Mouse (Mus musculus): ENCODE results near the gene Qprt. TPM values are rescaled to one million over a fixed set of nuclear protein-coding genes. Genes with fewer than 3 reads are reported as not detected.
"Not testable (repeated sequence)": the region's sequence is repeated elsewhere in the genome, so short reads cannot be mapped to it uniquely, and the experiment has no call there.

Qprt gene
- polyA plus RNA-seq, 1 experiment from 2014 or later, result 0.91 TPM

DNA sequence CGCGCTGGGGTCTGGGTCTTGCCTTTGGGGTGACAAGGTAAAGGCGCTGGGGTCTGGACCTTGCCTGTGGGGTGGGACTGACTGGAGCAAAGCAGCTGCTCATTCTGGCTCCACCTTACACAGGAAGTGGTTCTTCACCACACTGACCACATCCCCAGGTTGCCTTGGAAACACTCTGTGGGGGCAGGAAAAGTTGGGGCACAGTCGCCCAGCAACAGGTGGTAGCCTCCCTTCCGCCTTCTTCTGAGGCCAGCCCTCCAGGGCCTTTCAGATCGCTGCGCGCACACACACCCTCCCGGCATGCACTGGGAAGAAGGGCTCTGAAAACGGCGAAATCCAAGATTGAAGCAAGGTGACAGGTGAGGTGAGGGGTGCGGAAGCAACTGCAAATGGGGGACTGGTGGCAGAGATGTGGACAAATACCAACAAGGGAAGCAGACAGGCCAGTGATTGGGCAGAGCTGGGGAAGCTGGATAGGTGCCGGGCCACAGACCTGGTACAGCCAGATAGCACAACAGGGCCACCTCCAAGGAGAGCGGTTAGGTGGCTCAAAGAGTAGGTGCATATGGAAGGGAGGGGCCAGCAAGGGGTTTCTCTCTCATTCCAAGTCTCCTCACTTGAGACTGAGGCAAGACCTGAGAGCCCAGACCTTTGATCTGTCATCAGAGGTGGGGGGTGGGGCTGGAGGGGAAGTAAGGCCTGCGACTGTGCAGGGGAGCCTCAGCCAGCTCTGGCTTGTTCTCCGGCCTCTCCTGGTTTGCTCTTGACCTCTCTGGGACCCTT is 30.7 kb downstream of the Qprt start, which contains the start of gene AI467606:
Gene AI467606, plus strand, starts transcription at position 246 of the 783 bp plus-strand sequence.
- Histone ChIP-seq H3K36me3 (ENCODE audit: control insufficient read depth, insufficient read depth, low read length) (no peaks in the 10 kb centered on the region), H3K27me3 (replicated peaks; ENCODE audit: control insufficient read depth, insufficient read depth, low read length) (no peaks in the 10 kb centered on the region), H3K4me2 (ENCODE audit: low read length) (no peak within 1 kb of the TSS), H3K27ac (ENCODE audit: low read depth, low read length) (no peak within 1 kb of the TSS), H3K9ac (ENCODE audit: low read length) (no peak within 1 kb of the TSS), H3K9me3 (replicated peaks; ENCODE audit: control insufficient read depth, low read length) (no peaks in the 10 kb centered on the region), H3K4me1 (ENCODE audit: control insufficient read depth, insufficient read depth, low read length) (no peaks in the 10 kb centered on the region), H3K4me3 (ENCODE audit: low read depth, low read length) (no peak within 1 kb of the TSS)
- 76% methylated on average over 16 of the region's 16 CpGs for WGBS
- no peak for DNase-seq (ENCODE audit: low spot score)
- ATAC-seq, result no peak

- Histone ChIP-seq H3K27ac (ENCODE audit: low read depth, low read length) (no peak overlapping the region), H3K9me3 (replicated peaks; ENCODE audit: control insufficient read depth, low read length) (no peaks in the 10 kb centered on the region), H3K4me1 (ENCODE audit: control insufficient read depth, insufficient read depth, low read length) (no peaks in the 10 kb centered on the region), H3K4me3 (ENCODE audit: low read depth, low read length) (no peak overlapping the region), H3K36me3 (ENCODE audit: control insufficient read depth, insufficient read depth, low read length) (no peaks in the 10 kb centered on the region), H3K4me2 (ENCODE audit: low read length) (no peak overlapping the region), H3K27me3 (replicated peaks; ENCODE audit: control insufficient read depth, insufficient read depth, low read length) (no peaks in the 10 kb centered on the region), H3K9ac (ENCODE audit: low read length) (no peak overlapping the region)
- no peak for ATAC-seq
- WGBS, result 89% methylated on average over 20 of the region's 20 CpGs
- no peak for DNase-seq (ENCODE audit: low spot score)
Measured at GRCm38 (mm10) chr7:127090154-127091113, 31.6 kb downstream of the Qprt start.

- Histone ChIP-seq H3K27me3 (replicated peaks; ENCODE audit: control insufficient read depth, insufficient read depth, low read length) (no peaks in the 10 kb centered on the region), H3K9me3 (replicated peaks; ENCODE audit: control insufficient read depth, low read length) (no peaks in the 10 kb centered on the region), H3K4me1 (ENCODE audit: control insufficient read depth, insufficient read depth, low read length) (no peaks in the 10 kb centered on the region), H3K27ac (ENCODE audit: low read depth, low read length) (no peak overlapping the region), H3K4me3 (ENCODE audit: low read depth, low read length) (no peak overlapping the region), H3K9ac (ENCODE audit: low read length) (no peak overlapping the region), H3K4me2 (ENCODE audit: low read length) (peak overlapping the region; percentile 36), H3K36me3 (ENCODE audit: control insufficient read depth, insufficient read depth, low read length) (no peaks in the 10 kb centered on the region)
- no peak for ATAC-seq
- 20% methylated on average over 27 of the region's 27 CpGs for WGBS
- no peak for DNase-seq (ENCODE audit: low spot score)
Measured at GRCm38 (mm10) chr7:127088901-127089845, 32.9 kb downstream of the Qprt start.

DNA sequence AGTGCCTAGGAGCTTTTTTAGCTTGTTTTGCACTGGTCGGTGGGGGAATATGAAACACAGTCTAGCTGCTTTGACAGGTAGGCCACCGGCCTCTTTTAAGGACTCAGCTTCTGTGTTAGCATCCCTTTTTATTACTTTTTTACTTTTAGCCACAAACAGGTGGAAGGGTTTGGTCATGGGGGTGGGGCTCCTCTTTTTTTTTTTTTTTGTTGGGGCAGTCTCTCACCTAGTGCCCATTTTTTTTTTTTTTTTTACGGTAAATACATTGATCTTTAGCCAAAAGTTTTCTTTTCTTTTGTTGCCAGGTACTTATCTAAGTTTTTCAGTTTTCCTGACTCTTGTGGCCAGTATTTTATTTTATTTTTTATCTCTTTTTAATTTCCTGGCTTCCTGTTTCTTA is 33.9 kb downstream of the Qprt start:
- H3K9me3 ChIP-seq (replicated peaks; ENCODE audit: control insufficient read depth, low read length), result no peaks in the 10 kb centered on the region
- no peak overlapping the region for H3K9ac ChIP-seq (ENCODE audit: low read length)
- no peaks in the 10 kb centered on the region for H3K27me3 ChIP-seq (replicated peaks; ENCODE audit: control insufficient read depth, insufficient read depth, low read length)
- ATAC-seq (no peak), DNase-seq (ENCODE audit: low spot score) (no peak)
- H3K36me3 ChIP-seq (ENCODE audit: control insufficient read depth, insufficient read depth, low read length), result no peaks in the 10 kb centered on the region
- WGBS, result 90% methylated on average over 3 of the region's 3 CpGs
- no peak overlapping the region for H3K4me3 ChIP-seq (ENCODE audit: low read depth, low read length)
- no peak overlapping the region for H3K27ac ChIP-seq (ENCODE audit: low read depth, low read length)
- H3K4me1 ChIP-seq (ENCODE audit: control insufficient read depth, insufficient read depth, low read length), result no peaks in the 10 kb centered on the region
- no peak overlapping the region for H3K4me2 ChIP-seq (ENCODE audit: low read length)

GRCm38 (mm10) chr7:127087278-127088010 is 34.6 kb downstream of the Qprt start, which contains the start of gene Zg16:
Zg16 (minus strand) TSS chr7:127087328.
- not testable (repeated sequence) for H3K4me2 ChIP-seq (ENCODE audit: low read length); H3K27me3 ChIP-seq (replicated peaks; ENCODE audit: control insufficient read depth, insufficient read depth, low read length)

DNA sequence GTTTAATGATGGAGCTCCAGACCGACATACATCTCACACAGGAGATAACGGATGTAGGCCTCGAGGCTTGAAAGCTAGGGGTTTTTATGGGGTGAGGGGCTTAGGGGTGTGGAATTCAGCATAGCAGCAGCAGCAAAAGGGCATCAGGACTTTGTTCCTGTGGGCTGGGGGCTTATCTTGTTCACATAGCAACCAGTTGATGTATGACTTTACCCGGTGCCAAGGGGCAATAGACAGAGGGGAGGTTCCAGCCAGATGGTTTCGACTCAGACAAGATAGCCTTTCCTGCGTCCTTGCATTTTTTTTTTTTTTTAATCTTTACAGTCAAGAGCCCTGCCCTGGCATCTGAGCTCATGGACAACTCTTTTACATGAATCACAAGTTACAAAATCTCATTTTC is 36.3 kb downstream of the Qprt start:
- not testable (repeated sequence) for H3K9me3 ChIP-seq (replicated peaks; ENCODE audit: control insufficient read depth, low read length); H3K36me3 ChIP-seq (ENCODE audit: control insufficient read depth, insufficient read depth, low read length); H3K4me2 ChIP-seq (ENCODE audit: low read length); ATAC-seq; H3K27me3 ChIP-seq (replicated peaks; ENCODE audit: control insufficient read depth, insufficient read depth, low read length); H3K4me1 ChIP-seq (ENCODE audit: control insufficient read depth, insufficient read depth, low read length); H3K9ac ChIP-seq (ENCODE audit: low read length); H3K27ac ChIP-seq (ENCODE audit: low read depth, low read length); DNase-seq (ENCODE audit: low spot score); H3K4me3 ChIP-seq (ENCODE audit: low read depth, low read length)
- 80% methylated on average over 6 of the region's 6 CpGs for WGBS

More at GRCm38 (mm10) chr7:127087278-127088010, 34.6 kb downstream of the Qprt start, which contains the start of gene Zg16:
- H3K9ac ChIP-seq (ENCODE audit: low read length); H3K36me3 ChIP-seq (ENCODE audit: control insufficient read depth, insufficient read depth, low read length); H3K9me3 ChIP-seq (replicated peaks; ENCODE audit: control insufficient read depth, low read length); H3K4me1 ChIP-seq (ENCODE audit: control insufficient read depth, insufficient read depth, low read length); H3K4me3 ChIP-seq (ENCODE audit: low read depth, low read length); DNase-seq (ENCODE audit: low spot score); ATAC-seq; H3K27ac ChIP-seq (ENCODE audit: low read depth, low read length): not testable (repeated sequence)
- WGBS, result 81% methylated on average over 6 of the region's 6 CpGs

DNA sequence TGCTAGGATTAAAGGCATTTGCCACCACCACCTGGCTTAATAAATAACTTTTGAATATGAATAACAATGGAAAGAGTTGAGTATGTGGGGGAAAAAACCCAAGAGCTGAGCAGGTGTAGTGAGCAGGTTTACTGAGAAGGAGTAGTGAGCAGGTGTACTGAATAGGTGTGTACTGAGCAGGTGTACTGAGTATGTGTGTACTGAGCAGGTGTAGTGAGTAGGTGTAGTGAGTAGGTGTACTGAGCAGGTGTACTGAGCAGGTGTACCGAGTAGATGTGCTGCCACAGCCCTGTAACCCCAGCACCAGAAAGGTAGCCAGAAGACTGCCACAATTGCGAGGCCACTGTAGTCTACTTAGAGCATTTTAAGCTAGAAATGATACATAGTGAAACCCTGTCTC is 37.2 kb downstream of the Qprt start:
- no peaks in the 10 kb centered on the region for H3K36me3 ChIP-seq (ENCODE audit: control insufficient read depth, insufficient read depth, low read length)
- H3K27me3 ChIP-seq (replicated peaks; ENCODE audit: control insufficient read depth, insufficient read depth, low read length), result no peaks in the 10 kb centered on the region
- no peak overlapping the region for H3K4me3 ChIP-seq (ENCODE audit: low read depth, low read length)
- no peaks in the 10 kb centered on the region for H3K4me1 ChIP-seq (ENCODE audit: control insufficient read depth, insufficient read depth, low read length)
- no peak overlapping the region for H3K4me2 ChIP-seq (ENCODE audit: low read length)
- H3K9ac ChIP-seq (ENCODE audit: low read length), result no peak overlapping the region
- WGBS, result 78% methylated on average over 2 of the region's 2 CpGs
- ATAC-seq (no peak), DNase-seq (ENCODE audit: low spot score) (no peak)
- H3K27ac ChIP-seq (ENCODE audit: low read depth, low read length), result no peak overlapping the region
- no peaks in the 10 kb centered on the region for H3K9me3 ChIP-seq (replicated peaks; ENCODE audit: control insufficient read depth, low read length)

- Histone ChIP-seq H3K9ac (ENCODE audit: low read length) (no peak overlapping the region), H3K4me1 (ENCODE audit: control insufficient read depth, insufficient read depth, low read length) (no peaks in the 10 kb centered on the region), H3K27ac (ENCODE audit: low read depth, low read length) (no peak overlapping the region), H3K27me3 (replicated peaks; ENCODE audit: control insufficient read depth, insufficient read depth, low read length) (no peaks in the 10 kb centered on the region), H3K4me2 (ENCODE audit: low read length) (no peak overlapping the region), H3K4me3 (ENCODE audit: low read depth, low read length) (no peak overlapping the region), H3K36me3 (ENCODE audit: control insufficient read depth, insufficient read depth, low read length) (no peaks in the 10 kb centered on the region), H3K9me3 (replicated peaks; ENCODE audit: control insufficient read depth, low read length) (no peaks in the 10 kb centered on the region)
- 85% methylated on average over 4 of the region's 4 CpGs for WGBS
- DNase-seq (ENCODE audit: low spot score) (no peak), ATAC-seq (no peak)
Measured at GRCm38 (mm10) chr7:127083689-127084088, 38.3 kb downstream of the Qprt start.

All from forebrain, embryonic 14.5 days (tissue).